Mouse (Mus musculus): ENCODE measurements around the gene Klhdc3. TPM values are rescaled to one million over a fixed set of nuclear protein-coding genes. Genes with fewer than 3 reads are reported as not detected.

The Klhdc3 gene
- 100 to 1,000 TPM; 195 to 200 TPM for total RNA-seq (2021)
- long read RNA-seq, experiment 1, transcript Klhdc3-201 (12 exons, 2,100 nt): major isoform, 144 of 216 reads
- long read RNA-seq, experiment 1, transcript Klhdc3-202 (11 exons, 1,954 nt): minor isoform, 44 of 216 reads
- long read RNA-seq, experiment 1, partial matches to known transcripts: 15 of 216 reads
- long read RNA-seq, experiment 1, other reads (novel, unspliced or antisense): 13 of 216 reads
- long read RNA-seq, experiment 2, transcript Klhdc3-201 (12 exons, 2,100 nt): major isoform, 102 of 142 reads
- long read RNA-seq, experiment 2, transcript Klhdc3-202 (11 exons, 1,954 nt): minor isoform, 28 of 142 reads
- long read RNA-seq, experiment 2, partial matches to known transcripts: 5 of 142 reads
- long read RNA-seq, experiment 2, other reads (novel, unspliced or antisense): 7 of 142 reads

- no peak for TF ChIP-seq CTCF (IDR thresholded peaks at IDR 0.05)
- intact Hi-C loops (cut with DNase I): loop anchor here (1.0 to 2.0 kb wide), 2 partner anchors 24 to 30 kb away; partner anchors contain the start of genes Pex6 and Ppp2r5d
- H3K4me3 ChIP-seq: peak within 1 kb of the TSS; percentile 96
- DNase-seq (ENCODE audit: extremely low spot score in 1 of 2, low spot score in 2 of 2): peak; percentile 96 to 97
- H3K27ac ChIP-seq: peak within 1 kb of the TSS; percentile 86
These were observed at the start of gene Klhdc3 for GRCm38 (mm10) chr17:46680760-46681373. Gene Klhdc3 (minus strand): TSS chr17:46680914.

DNA sequence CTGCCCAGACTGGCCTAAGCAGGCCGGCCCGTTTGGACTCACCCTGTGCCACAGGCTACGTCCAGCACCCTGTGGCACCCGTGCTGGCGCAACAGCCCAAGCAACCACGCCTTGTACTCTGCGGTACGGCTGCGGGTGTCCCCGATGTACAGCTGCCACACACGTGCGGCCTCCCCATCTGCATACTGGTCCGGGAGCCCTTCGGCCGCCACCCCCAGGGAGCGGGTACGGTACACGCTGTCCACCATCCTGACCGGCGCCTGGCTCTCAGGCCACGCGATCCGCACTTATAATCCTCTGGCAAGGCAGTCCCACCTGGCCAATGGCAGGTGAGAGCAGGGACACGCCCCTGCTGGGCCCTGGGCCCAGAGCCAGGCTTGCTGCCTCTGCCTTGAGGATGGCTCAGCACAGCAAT lies 48.2 kb upstream of the Klhdc3 start, which contains the start of gene Gnmt:
TSS of gene Gnmt (minus strand) at position 265 of the 415 bp plus-strand sequence.
- no peak for DNase-seq (ENCODE audit: extremely low spot score in 1 of 2, low spot score in 2 of 2)
- intact Hi-C loops (cut with DNase I): no loop called here
- no peak for TF ChIP-seq CTCF (IDR thresholded peaks at IDR 0.05)
- H3K4me3 ChIP-seq: no peak within 1 kb of the TSS
- H3K27ac ChIP-seq: no peak within 1 kb of the TSS

DNA sequence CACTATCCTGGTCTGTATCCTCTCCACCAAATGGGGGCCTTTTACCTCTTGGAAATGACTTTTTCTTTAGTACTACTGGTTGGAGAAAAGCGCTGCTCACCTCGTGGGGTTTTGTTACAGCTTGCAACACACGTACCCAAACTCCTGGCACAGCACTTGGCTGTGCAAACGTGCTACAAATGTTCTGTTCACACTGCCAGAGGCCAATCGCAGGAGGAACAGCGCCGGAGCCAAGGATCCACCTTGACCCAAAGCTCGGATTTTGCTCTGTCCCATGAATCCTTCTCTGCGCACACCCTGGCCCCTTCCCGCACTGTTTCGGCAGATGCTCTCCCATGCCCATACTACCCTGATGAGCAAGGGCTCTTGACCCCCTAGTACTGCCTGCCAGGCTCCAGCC lies 47.8 kb upstream of the Klhdc3 start:
- H3K27ac ChIP-seq: no peak overlapping the region
- TF ChIP-seq CTCF (IDR thresholded peaks at IDR 0.05): no peak
- no peak for DNase-seq (ENCODE audit: extremely low spot score in 1 of 2, low spot score in 2 of 2)
- intact Hi-C loops (cut with DNase I): no loop called here
- no peak overlapping the region for H3K4me3 ChIP-seq

DNA sequence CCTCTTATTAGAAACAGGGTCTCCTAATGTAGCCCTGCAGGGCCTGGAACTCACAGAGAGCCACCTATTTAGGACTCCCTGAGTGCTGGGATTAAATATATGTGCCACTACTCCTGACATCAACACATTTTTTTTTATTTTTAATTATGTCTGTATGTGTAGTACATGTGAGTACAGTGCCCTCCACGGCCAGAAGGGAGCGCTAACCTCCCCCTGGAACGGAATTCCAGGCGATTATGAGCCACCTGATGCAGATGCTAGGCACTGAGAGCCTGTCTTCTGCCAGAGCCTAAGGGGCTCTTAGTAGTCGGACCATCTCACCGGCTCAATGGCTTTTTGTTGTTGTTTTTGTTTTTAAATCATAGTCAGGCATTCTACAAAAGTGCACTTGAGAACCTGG lies 47.3 kb upstream of the Klhdc3 start:
- TF ChIP-seq CTCF (IDR thresholded peaks at IDR 0.05): peak; percentile 36
- Histone ChIP-seq H3K4me3 (no peak overlapping the region), H3K27ac (no peak overlapping the region)
- no peak for DNase-seq (ENCODE audit: extremely low spot score in 1 of 2, low spot score in 2 of 2)
- intact Hi-C loops (cut with DNase I): no loop called here

- Histone ChIP-seq H3K27ac (no peak overlapping the region), H3K4me3 (no peak overlapping the region)
- intact Hi-C loops (cut with DNase I): no loop called here
- TF ChIP-seq CTCF (IDR thresholded peaks at IDR 0.05): no peak
- DNase-seq (ENCODE audit: extremely low spot score in 1 of 2, low spot score in 2 of 2): no peak
These were observed 46.6 kb upstream of the Klhdc3 start for GRCm38 (mm10) chr17:46727271-46727670.

GRCm38 (mm10) chr17:46725731-46726645 lies 45.3 kb upstream of the Klhdc3 start:
- intact Hi-C loops (cut with DNase I): no loop called here
- TF ChIP-seq CTCF (IDR thresholded peaks at IDR 0.05): no peak
- H3K4me3 ChIP-seq: no peak overlapping the region

GRCm38 (mm10) chr17:46725273-46725672 lies 44.6 kb upstream of the Klhdc3 start:
- TF ChIP-seq CTCF (IDR thresholded peaks at IDR 0.05): peak; percentile 50
- intact Hi-C loops (cut with DNase I): no loop called here
- Histone ChIP-seq H3K4me3 (no peak overlapping the region), H3K27ac (no peak overlapping the region)
- DNase-seq (ENCODE audit: extremely low spot score in 1 of 2, low spot score in 2 of 2): no peak

More at GRCm38 (mm10) chr17:46725731-46726645, 45.3 kb upstream of the Klhdc3 start:
- no peak for DNase-seq (ENCODE audit: extremely low spot score in 1 of 2, low spot score in 2 of 2)
- no peak overlapping the region for H3K27ac ChIP-seq

DNA sequence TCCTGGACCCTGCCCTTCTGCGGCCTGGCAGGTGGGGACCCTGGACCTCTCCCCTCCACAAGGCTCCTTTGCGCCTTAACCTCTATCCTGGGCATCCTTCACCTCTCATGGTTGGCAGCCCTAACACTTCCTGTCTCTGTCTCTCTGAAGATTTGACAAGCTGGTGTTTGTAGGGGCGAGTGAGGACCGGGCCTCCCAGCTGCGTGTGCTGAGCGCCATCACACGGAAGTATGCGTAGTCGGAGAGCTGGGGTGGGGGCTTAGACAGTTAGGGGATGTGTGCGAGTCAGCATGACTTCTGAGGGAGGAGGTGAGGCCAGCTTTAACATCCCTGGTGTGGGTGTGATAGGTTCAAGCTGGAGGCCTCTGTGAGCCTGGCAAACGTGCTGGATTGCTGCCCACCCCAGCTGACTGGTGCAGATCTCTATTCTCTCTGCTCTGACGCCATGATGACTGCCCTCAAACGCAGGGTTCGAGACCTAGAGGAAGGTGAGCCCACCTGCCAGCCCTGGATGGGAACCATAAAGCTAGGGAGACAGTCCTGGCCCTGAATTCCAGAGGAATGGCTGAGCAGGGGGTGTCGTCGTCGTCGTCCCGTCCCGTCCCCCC lies 43.9 kb upstream of the Klhdc3 start:
- DNase-seq (ENCODE audit: extremely low spot score in 1 of 2, low spot score in 2 of 2): no peak
- intact Hi-C loops (cut with DNase I): no loop called here
- no peak overlapping the region for H3K4me3 ChIP-seq
- no peak overlapping the region for H3K27ac ChIP-seq
- no peak for TF ChIP-seq CTCF (IDR thresholded peaks at IDR 0.05)

DNA sequence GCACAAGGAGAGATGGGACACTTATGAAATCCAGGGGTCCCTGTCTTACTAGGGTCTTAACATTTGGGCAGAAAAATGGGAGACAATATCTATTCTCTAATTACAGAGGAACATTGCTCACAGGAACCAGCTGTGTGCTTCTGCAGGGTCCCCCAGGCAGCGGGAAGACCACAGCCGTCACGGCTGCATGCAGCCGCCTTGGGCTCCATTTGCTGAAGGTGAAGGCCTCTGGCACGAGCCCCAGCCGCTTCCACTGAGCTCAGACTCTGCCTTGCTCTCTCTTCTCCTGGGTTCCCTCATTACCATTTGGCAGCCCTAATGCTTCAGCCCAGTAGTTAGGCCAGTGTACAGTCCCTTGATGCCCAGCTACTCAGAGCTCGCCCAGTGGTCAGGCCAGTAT lies 40.4 kb upstream of the Klhdc3 start:
- no peak for DNase-seq (ENCODE audit: extremely low spot score in 1 of 2, low spot score in 2 of 2)
- no peak for TF ChIP-seq CTCF (IDR thresholded peaks at IDR 0.05)
- Histone ChIP-seq H3K4me3 (no peak overlapping the region), H3K27ac (no peak overlapping the region)
- intact Hi-C loops (cut with DNase I): no loop called here

DNA sequence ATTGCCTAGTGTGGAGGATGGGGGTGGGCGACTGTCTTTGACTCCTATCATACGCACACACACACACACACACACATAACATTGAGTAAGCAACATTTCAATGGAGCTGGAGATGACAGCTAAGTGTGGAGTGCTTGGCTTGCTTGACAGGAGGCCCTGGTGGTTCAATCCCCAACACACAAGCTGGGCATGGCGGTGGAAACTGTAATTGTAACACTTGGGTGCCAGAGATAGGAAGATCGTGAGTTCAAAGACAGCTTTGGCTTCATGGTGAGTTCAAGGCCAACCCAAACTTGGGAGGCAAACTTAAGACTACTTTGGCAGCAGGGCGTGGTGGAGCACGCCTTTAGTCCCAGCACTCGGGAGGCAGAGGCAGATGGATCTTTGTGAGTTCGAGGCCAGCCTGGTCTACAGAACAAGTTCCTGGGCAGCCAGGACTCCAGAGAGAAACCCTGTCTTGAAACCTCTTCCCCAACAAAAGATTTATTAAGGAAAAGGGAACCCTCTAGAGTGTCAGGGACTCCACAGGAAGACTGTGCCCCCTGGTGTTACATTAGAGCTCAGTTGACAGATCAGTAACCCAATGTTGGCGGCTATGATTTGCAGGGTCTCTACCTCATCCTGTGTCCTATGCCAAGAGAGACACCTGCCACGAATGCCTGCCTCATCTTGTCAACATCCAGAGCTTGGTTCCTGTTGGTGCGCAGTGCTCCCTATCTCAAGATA lies 34.2 kb upstream of the Klhdc3 start:
- intact Hi-C loops (cut with DNase I): no loop called here
- DNase-seq (ENCODE audit: extremely low spot score in 1 of 2, low spot score in 2 of 2): no peak
- Histone ChIP-seq H3K27ac (no peak overlapping the region), H3K4me3 (no peak overlapping the region)
- peak; percentile 51 for TF ChIP-seq CTCF (IDR thresholded peaks at IDR 0.05)

GRCm38 (mm10) chr17:46713849-46714248 lies 33.1 kb upstream of the Klhdc3 start:
- no peak overlapping the region for H3K4me3 ChIP-seq
- H3K27ac ChIP-seq: no peak overlapping the region
- intact Hi-C loops (cut with DNase I): loop anchor here (2.0 kb wide), 1 partner anchor 69 kb away; no protein-coding TSS in a partner anchor
- DNase-seq (ENCODE audit: extremely low spot score in 1 of 2, low spot score in 2 of 2): no peak
- no peak for TF ChIP-seq CTCF (IDR thresholded peaks at IDR 0.05)
